Mouse (Mus musculus) hindbrain, embryonic 16.5 days (tissue): Measurements from ENCODE around the gene Pcgf1. TPM values are rescaled to one million over a fixed set of nuclear protein-coding genes. Genes with fewer than 3 reads are reported as not detected.
A peak's percentile ranks its signal among the peaks of the same experiment; 100 is the strongest.

Experiments used
- ATAC-seq: fragments of 200-750 bp; cut with Nextera tagmentation; 2 replicates; pipeline ENCODE4 v1.8.0; 2017; ENCODE audit warnings: moderate TSS enrichment, moderate library complexity
- H3K27ac ChIP-seq: fragments of 300-500 bp; sonication (generic); 2 replicates; pipeline ENCODE4 v1.5.1; 2014; ENCODE audit warnings: low read depth, mild to moderate bottlenecking, control low read depth, low read length, moderate library complexity
- H3K27me3 ChIP-seq: fragments of 300-500 bp; sonication (generic); replicated peaks from 2 replicates; pipeline ENCODE4 v1.6.1; 2014; ENCODE audit warnings: low read length; ENCODE audit not compliant: control insufficient read depth, insufficient read depth
- H3K36me3 ChIP-seq: fragments of 300-500 bp; sonication (generic); 2 replicates; pipeline ENCODE4 v1.6.1; 2014; ENCODE audit warnings: mild to moderate bottlenecking, low read length, moderate library complexity, mixed read lengths; ENCODE audit not compliant: control insufficient read depth, insufficient read depth
- H3K4me1 ChIP-seq: fragments of 300-500 bp; sonication (generic); 2 replicates; pipeline ENCODE4 v1.6.1; 2014; ENCODE audit warnings: low read depth, low read length; ENCODE audit not compliant: control insufficient read depth, insufficient read depth
- H3K4me2 ChIP-seq: fragments of 300-500 bp; sonication (generic); 2 replicates; pipeline ENCODE4 v1.6.1; 2014; ENCODE audit warnings: mild to moderate bottlenecking, low read length, control low read depth, moderate library complexity
- H3K4me3 ChIP-seq: fragments of 300-500 bp; sonication (generic); 2 replicates; pipeline ENCODE4 v1.5.1; 2014; ENCODE audit warnings: mild to moderate bottlenecking, low read length, control low read depth, moderate library complexity
- H3K9ac ChIP-seq: fragments of 300-500 bp; sonication (generic); 2 replicates; pipeline ENCODE4 v1.6.1; 2014; ENCODE audit warnings: low read depth, mild to moderate bottlenecking, control low read depth, low read length, moderate library complexity
- H3K9me3 ChIP-seq: fragments of 300-500 bp; sonication (generic); 2 replicates; pipeline ENCODE4 v1.6.1; 2014; ENCODE audit warnings: mild to moderate bottlenecking, low read length, moderate library complexity; ENCODE audit not compliant: control insufficient read depth
- WGBS: fragments of 180-500 bp; shearing (Covaris S2); extraction: QIAGEN DNeasy Blood & Tissue Kit; methylation state at CpG from one replicate; pipeline ENCODE4 v1.1.7; 2014; 5-methylcytosine and 5-hydroxymethylcytosine counted together
- polyA plus RNA-seq: library from polyadenylated mRNA; unstranded; fragments of >200 nt; fragmentation: Nextera tagmentation; extraction: Ambion mirVana; gene quantifications from 2 replicates; pipeline ENCODE4 v1.2.1, GENCODE M21; 2015

The Pcgf1 gene
- polyA plus RNA-seq, 1 experiment from 2014 or later = 48.8 TPM

- Histone ChIP-seq H3K9ac (no peak overlapping the region), H3K4me2 (peak overlapping the region; percentile 46), H3K4me3 (peak overlapping the region; percentile 20), H3K9me3 (no peaks in the 10 kb centered on the region), H3K4me1 (peaks cover 4% of the 10 kb centered on the region; the same call in 1 of the 2 replicates), H3K27ac (no peak overlapping the region), H3K27me3 (peaks cover 74% of the 10 kb centered on the region), H3K36me3 (no peaks in the 10 kb centered on the region; the same call in 1 of the 2 replicates)
- ATAC-seq = no peak
- WGBS = under 1% methylated on average over 45 of the region's 47 CpGs
These were observed 9.7 kb downstream of the Pcgf1 start for GRCm38 (mm10) chr6:83087205-83087925.

- no peaks in the 10 kb centered on the region for H3K36me3 ChIP-seq
- H3K4me3 ChIP-seq = peak overlapping the region; percentile 20; the same call in 1 of the 2 replicates
- H3K4me2 ChIP-seq = peak overlapping the region; percentile 46
- H3K9me3 ChIP-seq = no peaks in the 10 kb centered on the region
- H3K27ac ChIP-seq = no peak overlapping the region
- WGBS = 4% methylated on average over 9 of the region's 9 CpGs
- H3K9ac ChIP-seq = no peak overlapping the region
- H3K4me1 ChIP-seq = peaks cover 4% of the 10 kb centered on the region; the same call in 1 of the 2 replicates
- H3K27me3 ChIP-seq = peaks cover 69% of the 10 kb centered on the region
- ATAC-seq = no peak
These were observed 10.2 kb downstream of the Pcgf1 start for GRCm38 (mm10) chr6:83087926-83088260.

- H3K4me2 ChIP-seq = no peak overlapping the region
- peaks cover 31% of the 10 kb centered on the region for H3K27me3 ChIP-seq
- H3K9me3 ChIP-seq = no peaks in the 10 kb centered on the region
- H3K9ac ChIP-seq = no peak overlapping the region
- H3K27ac ChIP-seq = no peak overlapping the region
- 43% methylated on average over 6 of the region's 6 CpGs for WGBS
- no peaks in the 10 kb centered on the region for H3K36me3 ChIP-seq
- H3K4me1 ChIP-seq = peaks cover 1% of the 10 kb centered on the region; the same call in 1 of the 2 replicates
- ATAC-seq = no peak
- H3K4me3 ChIP-seq = no peak overlapping the region
These were observed 14.9 kb downstream of the Pcgf1 start for GRCm38 (mm10) chr6:83092416-83093127.

- Histone ChIP-seq H3K27ac (no peak overlapping the region), H3K36me3 (no peaks in the 10 kb centered on the region), H3K4me2 (no peak overlapping the region), H3K9ac (no peak overlapping the region), H3K4me3 (no peak overlapping the region), H3K9me3 (no peaks in the 10 kb centered on the region), H3K27me3 (peaks cover 4% of the 10 kb centered on the region; the same call in 1 of the 2 replicates), H3K4me1 (no peaks in the 10 kb centered on the region)
- WGBS = 38% methylated on average over 6 of the region's 6 CpGs
- no peak for ATAC-seq
These were observed 18.3 kb downstream of the Pcgf1 start for GRCm38 (mm10) chr6:83095968-83096367.

- 65% methylated on average over 2 of the region's 2 CpGs for WGBS
- no peak for ATAC-seq
- peaks cover 2% of the 10 kb centered on the region; the same call in 1 of the 2 replicates for H3K27me3 ChIP-seq
These were observed 20.7 kb downstream of the Pcgf1 start for GRCm38 (mm10) chr6:83098411-83098810.

GRCm38 (mm10) chr6:83101316-83101687, 23.6 kb downstream of the Pcgf1 start, which contains the start of the genes Ccdc142 and Gm42688:
TSS of gene Ccdc142 (plus strand) at chr6:83101601.
TSS of gene Gm42688 (plus strand) at chr6:83101617.
- H3K27me3 ChIP-seq = peaks cover 2% of the 10 kb centered on the region; the same call in 1 of the 2 replicates
- ATAC-seq = peak; percentile 92
- peak within 1 kb of the TSS; percentile 70 for H3K4me3 ChIP-seq
- H3K9ac ChIP-seq = peak within 1 kb of the TSS; percentile 78
- H3K4me1 ChIP-seq = peaks cover 13% of the 10 kb centered on the region
- H3K36me3 ChIP-seq = no peaks in the 10 kb centered on the region
- under 1% methylated on average over 25 of the region's 25 CpGs for WGBS
- peak within 1 kb of the TSS; percentile 84 for H3K27ac ChIP-seq
- no peaks in the 10 kb centered on the region for H3K9me3 ChIP-seq
- peak within 1 kb of the TSS; percentile 69 for H3K4me2 ChIP-seq

More at GRCm38 (mm10) chr6:83098411-83098810, 20.7 kb downstream of the Pcgf1 start:
- H3K4me3 ChIP-seq = no peak overlapping the region
- H3K9ac ChIP-seq = no peak overlapping the region
- H3K9me3 ChIP-seq = no peaks in the 10 kb centered on the region
- H3K36me3 ChIP-seq = no peaks in the 10 kb centered on the region
- H3K4me2 ChIP-seq = no peak overlapping the region
- H3K27ac ChIP-seq = no peak overlapping the region
- H3K4me1 ChIP-seq = peaks cover 11% of the 10 kb centered on the region

- WGBS = under 1% methylated on average over 66 of the region's 74 CpGs
- ATAC-seq = peak; percentile 75
- H3K4me3 ChIP-seq = peak overlapping the region; percentile 70
- H3K36me3 ChIP-seq = no peaks in the 10 kb centered on the region
- peak overlapping the region; percentile 69 for H3K4me2 ChIP-seq
- peak overlapping the region; percentile 78 for H3K9ac ChIP-seq
- no peaks in the 10 kb centered on the region for H3K27me3 ChIP-seq
- peak overlapping the region; percentile 84 for H3K27ac ChIP-seq
- no peaks in the 10 kb centered on the region for H3K9me3 ChIP-seq
- peaks cover 13% of the 10 kb centered on the region for H3K4me1 ChIP-seq
These were observed 24.3 kb downstream of the Pcgf1 start for GRCm38 (mm10) chr6:83101688-83102556.

GRCm38 (mm10) chr6:83103130-83103650, 25.5 kb downstream of the Pcgf1 start:
- 54% methylated on average over 11 of the region's 11 CpGs for WGBS
- Histone ChIP-seq H3K27ac (no peak overlapping the region; the same call in 1 of the 2 replicates), H3K36me3 (no peaks in the 10 kb centered on the region), H3K9me3 (no peaks in the 10 kb centered on the region), H3K27me3 (no peaks in the 10 kb centered on the region), H3K4me2 (peak overlapping the region; percentile 69), H3K9ac (peak overlapping the region; percentile 78), H3K4me3 (peak overlapping the region; percentile 70), H3K4me1 (peaks cover 19% of the 10 kb centered on the region)
- ATAC-seq = no peak; the same call in 1 of the 2 replicates
